Mouse (Mus musculus): Measurements from ENCODE around the gene Ppid.

Gene Ppid

GRCm38 (mm10) chr3:79590863-79591792 is at the start of gene Ppid:
Ppid (plus strand) TSS chr3:79591342.
- DNase-seq (ENCODE audit: low read depth) = peak; percentile 92

DNA sequence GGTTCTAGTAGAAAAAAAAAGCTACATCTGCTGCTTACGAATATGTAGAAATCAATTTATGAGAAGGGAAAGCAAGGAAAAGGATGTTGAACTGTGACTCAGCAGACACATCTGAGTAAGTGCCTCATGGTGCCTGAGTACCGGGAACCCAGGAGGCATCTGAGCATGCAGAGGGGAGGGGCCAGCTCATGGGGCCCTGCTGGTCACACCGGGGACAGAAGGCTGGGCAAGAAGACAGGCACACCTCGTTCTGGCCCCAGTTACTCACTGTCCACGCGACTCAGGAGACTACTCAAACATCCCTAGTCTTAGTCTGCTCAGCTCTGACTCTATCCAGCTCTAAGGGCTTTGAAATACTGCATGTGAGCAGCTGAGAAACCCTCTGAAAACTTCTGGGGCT is 48.6 kb upstream of the Ppid start:
- peak; percentile 86 for DNase-seq (ENCODE audit: low read depth)

DNA sequence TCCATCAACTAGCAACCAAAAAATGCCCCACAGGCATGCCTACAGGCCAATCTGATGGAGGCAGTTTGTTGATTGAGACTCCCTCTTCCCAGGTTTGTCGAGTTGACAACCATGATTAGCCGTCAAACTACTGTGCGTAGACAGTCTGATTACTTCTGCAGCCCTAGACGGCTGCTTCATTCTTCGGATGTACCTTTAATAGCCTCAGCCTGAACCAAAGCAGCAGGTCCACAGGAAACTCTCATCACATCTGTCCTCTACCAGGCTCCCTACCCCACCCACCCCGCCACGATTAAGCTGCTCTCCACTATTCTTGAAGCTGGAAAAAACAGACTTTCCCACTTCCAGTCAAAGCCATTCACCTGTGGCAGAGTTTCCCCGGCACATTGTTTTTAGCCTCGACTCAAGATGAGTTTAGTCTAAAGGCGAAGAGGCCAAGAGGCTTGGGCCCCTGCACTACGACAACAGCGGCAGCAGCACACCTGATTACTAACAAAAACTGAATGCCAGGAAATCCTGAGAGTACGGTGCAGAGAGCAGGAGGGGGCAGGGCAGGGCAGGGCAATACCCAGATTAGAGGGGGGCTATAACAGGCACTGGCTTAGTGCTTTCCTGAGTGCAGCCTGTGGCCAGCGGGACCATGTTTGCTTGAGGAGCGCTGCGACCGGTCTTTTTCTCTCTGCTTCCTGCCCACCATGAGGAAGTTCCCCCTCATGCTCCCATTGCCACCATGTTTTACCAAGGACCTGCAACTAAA is 42.3 kb upstream of the Ppid start:
- no peak for DNase-seq (ENCODE audit: low read depth)

GRCm38 (mm10) chr3:79549751-79550393 is 41.3 kb upstream of the Ppid start:
- DNase-seq (ENCODE audit: low read depth) = no peak

DNA sequence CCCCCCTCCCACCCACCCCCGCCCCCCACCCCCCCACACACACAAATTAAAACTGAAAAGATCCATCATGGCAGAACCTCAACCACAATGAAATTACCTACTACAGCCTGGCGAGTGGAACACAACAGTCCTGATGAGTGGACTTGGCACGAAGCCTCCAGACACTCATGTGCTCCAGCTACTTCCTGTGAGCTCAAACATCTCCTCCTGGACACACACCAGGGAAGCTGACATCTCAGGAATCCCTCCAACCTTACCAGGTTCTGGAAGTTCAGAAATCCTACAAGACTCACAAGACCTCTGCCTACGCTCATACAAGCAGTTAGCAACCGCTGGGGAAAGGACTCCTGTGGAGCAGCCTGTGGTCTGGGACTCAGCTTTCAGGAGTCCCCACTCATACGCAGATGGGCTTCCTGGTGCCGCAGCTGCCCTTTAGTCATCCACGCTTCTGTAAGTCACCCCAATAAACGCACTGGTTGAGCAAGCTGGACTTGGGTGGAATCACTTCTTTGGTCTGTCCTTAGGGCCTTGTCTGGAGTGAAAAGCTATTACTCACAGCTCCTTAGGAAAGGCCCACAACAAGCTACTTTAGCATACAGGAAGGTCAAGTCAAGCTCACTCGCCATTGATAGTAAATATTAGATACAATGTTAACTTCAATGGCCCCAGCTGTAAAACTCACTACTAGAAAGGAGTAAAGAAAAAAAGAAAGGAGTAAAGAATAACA is 39.2 kb upstream of the Ppid start:
- DNase-seq (ENCODE audit: low read depth) = peak; percentile 66

DNA sequence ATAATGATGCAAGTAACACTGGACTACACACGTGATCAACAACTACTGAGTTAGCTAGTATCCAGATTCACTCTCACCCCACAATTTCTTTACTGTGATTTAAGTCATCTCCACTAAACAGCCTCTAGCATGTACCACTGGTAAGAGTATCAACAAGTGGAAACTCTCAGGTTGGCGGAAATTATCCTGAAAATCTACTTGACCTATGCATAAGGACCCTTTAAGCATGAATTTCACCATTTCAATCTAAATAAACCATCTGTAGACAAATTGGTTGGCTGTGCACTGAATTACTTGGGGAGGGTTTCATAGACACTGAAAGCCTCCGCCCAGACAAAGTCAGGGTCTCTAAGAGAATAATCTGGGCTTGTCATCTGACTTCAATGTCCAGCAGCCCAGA is 37.4 kb upstream of the Ppid start:
- no peak for DNase-seq (ENCODE audit: low read depth)

- no peak for DNase-seq (ENCODE audit: low read depth)
Measured at GRCm38 (mm10) chr3:79555061-79555460, 36.1 kb upstream of the Ppid start.

- DNase-seq (ENCODE audit: low read depth) = peak; percentile 75
Measured at GRCm38 (mm10) chr3:79559021-79559772, 31.9 kb upstream of the Ppid start.

- DNase-seq (ENCODE audit: low read depth) = no peak
Measured at GRCm38 (mm10) chr3:79559773-79560045, 31.4 kb upstream of the Ppid start.

GRCm38 (mm10) chr3:79560555-79560954 is 30.6 kb upstream of the Ppid start:
- DNase-seq (ENCODE audit: low read depth) = no peak

- DNase-seq (ENCODE audit: low read depth) = no peak
Measured at GRCm38 (mm10) chr3:79561784-79562715, 29.1 kb upstream of the Ppid start.

GRCm38 (mm10) chr3:79563511-79563910 is 27.6 kb upstream of the Ppid start:
- DNase-seq (ENCODE audit: low read depth) = no peak

DNA sequence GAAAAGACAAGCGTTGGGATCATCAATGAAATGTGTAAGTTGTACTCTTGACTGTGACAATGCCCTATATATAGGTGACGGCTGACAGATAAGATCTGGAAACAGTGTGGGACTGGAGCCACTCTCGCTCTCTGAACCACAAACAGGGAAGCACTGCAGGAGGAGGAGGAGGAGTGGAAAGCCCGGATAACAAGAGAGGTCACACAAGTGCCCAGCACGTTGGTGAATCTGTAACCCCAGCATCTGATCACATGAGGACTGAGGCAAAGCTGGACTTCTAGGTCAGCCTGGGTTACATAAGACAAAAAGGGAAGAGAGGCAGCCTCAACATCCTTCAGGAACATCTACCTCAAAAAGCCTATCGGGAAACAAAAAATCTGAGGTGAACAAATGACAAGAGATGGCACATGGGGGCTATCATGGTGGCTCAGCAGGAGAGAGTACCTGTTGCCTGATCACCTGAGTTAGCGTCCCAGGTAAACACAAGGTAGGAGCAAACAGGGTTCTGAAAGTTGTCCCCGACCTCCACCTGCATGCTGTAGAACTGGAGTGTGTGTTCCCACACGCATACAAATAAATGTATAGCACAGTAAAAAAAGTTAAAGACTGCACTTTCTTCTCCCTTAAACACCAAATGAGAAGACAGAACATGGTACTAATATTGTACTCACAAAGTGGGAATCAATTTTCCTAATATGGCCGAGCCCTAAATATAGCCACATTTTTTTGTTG is 26.1 kb upstream of the Ppid start:
- no peak for DNase-seq (ENCODE audit: low read depth)

GRCm38 (mm10) chr3:79566716-79567691 is 24.1 kb upstream of the Ppid start:
- DNase-seq (ENCODE audit: low read depth) = peak; percentile 12

DNA sequence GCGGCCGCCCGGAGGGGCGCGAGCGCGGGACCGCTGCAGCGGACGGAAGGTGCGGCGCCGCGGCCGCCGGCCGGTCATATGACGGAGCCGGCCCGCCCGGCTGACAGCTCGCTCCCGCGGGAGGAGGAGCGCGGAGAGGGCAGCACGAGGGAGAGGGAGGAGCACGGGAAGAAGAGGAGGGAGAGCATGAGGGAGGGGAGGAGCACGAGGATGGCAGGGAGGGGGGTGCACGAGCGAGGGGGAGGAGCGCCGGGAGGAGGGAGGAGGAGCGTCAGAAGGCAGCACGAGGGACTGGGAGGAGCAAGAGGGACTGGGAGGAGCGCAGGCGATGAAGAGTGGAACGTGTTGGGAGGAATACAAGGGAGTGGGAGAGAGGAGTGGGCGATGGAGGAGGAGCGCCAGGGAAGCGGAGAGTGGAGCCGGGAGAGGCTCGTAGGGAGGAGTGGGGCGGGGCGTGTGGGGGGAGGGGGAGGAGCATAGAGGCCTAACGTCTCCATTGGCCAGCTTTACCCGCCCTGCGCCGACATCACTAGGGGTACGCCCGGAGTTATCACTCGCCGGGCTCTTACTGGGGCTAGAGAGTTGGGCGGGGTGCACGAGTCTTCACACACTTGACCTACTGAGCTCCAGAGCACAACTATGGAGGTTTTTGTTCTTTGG is 23.3 kb upstream of the Ppid start, which contains the start of gene Fnip2:
Gene Fnip2, minus strand, starts transcription at position 94 of the 660 bp plus-strand sequence.
- peak; percentile 96 for DNase-seq (ENCODE audit: low read depth)

GRCm38 (mm10) chr3:79568629-79569350 is 22.4 kb upstream of the Ppid start:
- DNase-seq (ENCODE audit: low read depth) = no peak

GRCm38 (mm10) chr3:79569351-79569681 is 21.8 kb upstream of the Ppid start:
- no peak for DNase-seq (ENCODE audit: low read depth)

Measured in NIH3T3 (cell line).